Mouse (Mus musculus): Measurements from ENCODE around the gene Etnk1. TPM values are rescaled to one million over a fixed set of nuclear protein-coding genes. Genes with fewer than 3 reads are reported as not detected.

Gene Etnk1
- total and polyA plus RNA-seq, 3 experiments = 27.1 to 33.4 (median 32.8) TPM

DNA sequence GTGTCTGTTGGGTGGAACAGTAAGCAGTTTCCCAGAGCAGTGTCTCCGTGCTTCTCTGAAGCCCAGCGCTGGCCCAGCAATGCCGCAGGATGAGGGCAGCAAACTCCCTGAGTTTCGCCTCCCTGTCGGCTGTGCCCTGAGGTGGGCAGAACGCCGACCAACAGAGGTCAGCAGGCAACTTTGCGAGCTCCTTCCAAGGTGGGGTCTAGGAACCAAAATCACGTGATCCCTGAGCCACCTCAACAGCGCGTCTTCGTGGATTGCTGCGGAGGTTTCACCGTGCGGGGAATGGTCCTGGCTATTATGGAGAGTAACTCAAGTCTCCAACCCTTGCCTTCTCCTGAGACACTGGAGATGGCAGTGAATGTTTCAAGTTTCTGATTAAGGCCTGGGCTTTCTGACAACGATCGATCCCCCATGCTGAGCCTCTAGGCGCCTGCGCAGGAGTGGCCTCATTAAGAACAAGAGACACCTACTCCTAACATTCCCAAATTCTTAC is 23.2 kb upstream of the Etnk1 start:
- in situ Hi-C loops (cut with MboI; ENCODE audit: low pct_ligation_motif_present, low pct_unique_long_range_greater_than_20kb, low sequenced_read_pairs) = no loop called here
- peaks cover 4% of the 10 kb centered on the region for H3K9me3 ChIP-seq (replicated peaks; ENCODE audit: low read length)
- H3K4me3 ChIP-seq (replicated peaks in 1 of 3; ENCODE audit: low read depth in 2 of 3, low read length in 2 of 3, poor library complexity in 1 of 3) = no peak overlapping the region
- no peak for TF ChIP-seq GABPA (IDR thresholded peaks at IDR 0.05; ENCODE audit: insufficient replicate concordance, low read depth, low read length)
- H3K4me2 ChIP-seq (ENCODE audit: insufficient read depth, low read depth, poor library complexity, severe bottlenecking) = no peak overlapping the region
- H3K4me1 ChIP-seq (ENCODE audit: control insufficient read depth in 1 of 2, insufficient read depth in 2 of 2) = no peaks in the 10 kb centered on the region
- H3K27me3 ChIP-seq (replicated peaks) = no peaks in the 10 kb centered on the region
- H3K9ac ChIP-seq (ENCODE audit: insufficient read depth, low read depth) = no peak overlapping the region
- no peaks in the 10 kb centered on the region for H3K79me2 ChIP-seq (replicated peaks; ENCODE audit: control insufficient read depth, extremely low read depth, insufficient read depth, poor library complexity, severe bottlenecking)
- dilution Hi-C loops (cut with MboI; ENCODE audit: extremely low pct_ligation_motif_present, extremely low pct_unique_long_range_greater_than_20kb, low sequenced_read_pairs) = no loop called here
- DNase-seq (ENCODE audit: extremely low read depth) = no peak
- no peak overlapping the region for H3K27ac ChIP-seq (ENCODE audit: insufficient read depth, low read depth)
- no peaks in the 10 kb centered on the region for H3K36me3 ChIP-seq (replicated peaks in 1 of 2; ENCODE audit: control insufficient read depth in 1 of 2, insufficient read depth in 1 of 2, low read length in 1 of 2)

DNA sequence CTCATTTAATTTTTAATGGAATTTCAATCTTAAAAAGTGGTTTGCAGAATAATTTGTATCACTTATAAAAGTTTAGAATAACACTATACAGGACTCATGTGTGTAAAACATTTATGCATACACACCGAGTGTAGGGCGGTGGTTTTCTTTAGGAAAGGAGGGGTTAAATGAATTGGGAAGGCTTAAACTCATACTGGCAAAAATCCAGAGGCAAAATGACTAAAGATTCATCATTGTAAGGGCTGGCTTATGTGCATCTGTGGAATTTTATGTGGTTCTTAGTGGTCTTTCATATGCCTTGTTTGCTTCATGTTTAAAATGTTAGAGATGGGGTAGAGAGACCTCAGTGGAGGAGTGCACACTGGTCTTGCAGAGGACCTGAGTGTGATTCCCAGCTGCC is 22.5 kb upstream of the Etnk1 start:
- Histone ChIP-seq H3K27me3 (replicated peaks) (no peaks in the 10 kb centered on the region), H3K4me1 (ENCODE audit: control insufficient read depth in 1 of 2, insufficient read depth in 2 of 2) (no peaks in the 10 kb centered on the region), H3K36me3 (replicated peaks in 1 of 2; ENCODE audit: control insufficient read depth in 1 of 2, insufficient read depth in 1 of 2, low read length in 1 of 2) (no peaks in the 10 kb centered on the region), H3K9ac (ENCODE audit: insufficient read depth, low read depth) (no peak overlapping the region), H3K9me3 (replicated peaks; ENCODE audit: low read length) (peaks cover 4% of the 10 kb centered on the region), H3K79me2 (replicated peaks; ENCODE audit: control insufficient read depth, extremely low read depth, insufficient read depth, poor library complexity, severe bottlenecking) (no peaks in the 10 kb centered on the region), H3K4me2 (ENCODE audit: insufficient read depth, low read depth, poor library complexity, severe bottlenecking) (no peak overlapping the region), H3K4me3 (replicated peaks in 1 of 3; ENCODE audit: low read depth in 2 of 3, low read length in 2 of 3, poor library complexity in 1 of 3) (no peak overlapping the region), H3K27ac (ENCODE audit: insufficient read depth, low read depth) (no peak overlapping the region)
- TF ChIP-seq RCOR1 (conservative IDR thresholded peaks at IDR 0.05; ENCODE audit: low read depth, low read length) (no peak), POLR2A (IDR thresholded peaks at IDR 0.05; ENCODE audit: low read depth, low read length) (no peak), E2F4 (IDR thresholded peaks at IDR 0.05; ENCODE audit: insufficient replicate concordance, low read depth, low read length) (no peak), POLR2AphosphoS2 (IDR thresholded peaks at IDR 0.05; ENCODE audit: low read depth, low read length) (no peak), KAT2A (IDR thresholded peaks at IDR 0.05; ENCODE audit: insufficient replicate concordance, low read length) (no peak)
- dilution Hi-C loops (cut with MboI; ENCODE audit: extremely low pct_ligation_motif_present, extremely low pct_unique_long_range_greater_than_20kb, low sequenced_read_pairs) = no loop called here
- no peak for DNase-seq (ENCODE audit: extremely low read depth)
- in situ Hi-C loops (cut with MboI; ENCODE audit: low pct_ligation_motif_present, low pct_unique_long_range_greater_than_20kb, low sequenced_read_pairs) = no loop called here

DNA sequence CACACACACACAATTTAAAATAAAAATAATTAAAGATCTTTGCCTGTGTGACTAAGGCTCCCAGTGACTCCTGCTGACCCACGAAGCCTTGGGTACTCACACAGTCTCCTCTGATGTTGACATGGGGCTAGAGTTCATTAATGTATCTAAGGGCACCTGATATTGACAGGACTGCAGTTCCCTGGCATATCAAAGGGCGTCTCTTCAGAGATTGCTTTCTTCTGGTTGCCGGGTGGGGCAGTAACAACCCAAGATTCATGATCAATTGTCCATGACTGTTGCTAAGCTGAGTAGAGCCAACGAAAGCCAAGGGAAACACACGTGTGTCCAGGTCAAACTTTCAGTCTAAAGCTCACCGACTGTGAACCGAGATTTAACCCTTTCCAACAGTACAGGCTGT is 22.0 kb upstream of the Etnk1 start:
- in situ Hi-C loops (cut with MboI; ENCODE audit: low pct_ligation_motif_present, low pct_unique_long_range_greater_than_20kb, low sequenced_read_pairs) (no loop called here), dilution Hi-C loops (cut with MboI; ENCODE audit: extremely low pct_ligation_motif_present, extremely low pct_unique_long_range_greater_than_20kb, low sequenced_read_pairs) (no loop called here)

DNA sequence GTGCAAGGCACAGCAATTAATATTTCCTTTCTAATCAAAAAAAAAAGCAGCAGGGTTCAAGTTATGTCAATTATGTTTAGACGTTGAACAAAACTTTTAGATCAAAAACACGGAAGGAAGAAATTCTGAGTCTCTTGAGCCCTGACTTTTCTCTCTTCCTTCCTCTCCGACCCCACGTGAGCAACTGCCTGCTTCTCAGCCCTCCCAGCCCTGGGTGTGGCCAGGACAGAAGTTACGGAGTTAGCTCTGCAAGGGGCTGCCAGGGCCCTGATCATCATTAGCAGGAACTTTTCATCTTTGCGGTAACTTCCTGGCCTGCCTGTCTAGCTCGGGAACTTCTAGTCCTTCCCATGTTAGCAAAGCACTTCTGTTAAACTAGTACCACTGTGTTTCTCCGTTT is 20.3 kb upstream of the Etnk1 start:
- Histone ChIP-seq H3K4me2 (ENCODE audit: insufficient read depth, low read depth, poor library complexity, severe bottlenecking) (no peak overlapping the region), H3K4me3 (replicated peaks in 1 of 3; ENCODE audit: low read depth in 2 of 3, low read length in 2 of 3, poor library complexity in 1 of 3) (no peak overlapping the region), H3K9me3 (replicated peaks; ENCODE audit: low read length) (peaks cover 4% of the 10 kb centered on the region), H3K36me3 (replicated peaks in 1 of 2; ENCODE audit: control insufficient read depth in 1 of 2, insufficient read depth in 1 of 2, low read length in 1 of 2) (no peaks in the 10 kb centered on the region), H3K27ac (ENCODE audit: insufficient read depth, low read depth) (no peak overlapping the region), H3K79me2 (replicated peaks; ENCODE audit: control insufficient read depth, extremely low read depth, insufficient read depth, poor library complexity, severe bottlenecking) (no peaks in the 10 kb centered on the region), H3K9ac (ENCODE audit: insufficient read depth, low read depth) (no peak overlapping the region), H3K27me3 (replicated peaks) (no peaks in the 10 kb centered on the region), H3K4me1 (ENCODE audit: control insufficient read depth in 1 of 2, insufficient read depth in 2 of 2) (peaks cover 0 to 5% of the 10 kb centered on the region in 2 experiments; a peak in 2 of 4 replicates)
- DNase-seq (ENCODE audit: extremely low read depth) = no peak
- TF ChIP-seq SIN3A (IDR thresholded peaks at IDR 0.05; ENCODE audit: low read length) (no peak), TBP (conservative IDR thresholded peaks at IDR 0.05; ENCODE audit: low read depth, low read length) (no peak), IRF4 (IDR thresholded peaks at IDR 0.05; ENCODE audit: low read depth, low read length) (no peak), USF1 (IDR thresholded peaks at IDR 0.05; ENCODE audit: low read depth, low read length) (no peak), MYC (IDR thresholded peaks at IDR 0.05; ENCODE audit: low read depth, low read length) (no peak), CHD2 (IDR thresholded peaks at IDR 0.05; ENCODE audit: low read length) (no peak), MAZ (IDR thresholded peaks at IDR 0.05; ENCODE audit: low read depth, low read length) (no peak), RAD21 (IDR thresholded peaks at IDR 0.05; ENCODE audit: low read depth, low read length) (no peak), CHD1 (IDR thresholded peaks at IDR 0.05; ENCODE audit: low read depth, low read length) (no peak)
- in situ Hi-C loops (cut with MboI; ENCODE audit: low pct_ligation_motif_present, low pct_unique_long_range_greater_than_20kb, low sequenced_read_pairs) (no loop called here), dilution Hi-C loops (cut with MboI; ENCODE audit: extremely low pct_ligation_motif_present, extremely low pct_unique_long_range_greater_than_20kb, low sequenced_read_pairs) (no loop called here)

More for the DNA sequence above, 22.0 kb upstream of the Etnk1 start:
- Histone ChIP-seq H3K9me3 (replicated peaks; ENCODE audit: low read length) (peaks cover 4% of the 10 kb centered on the region), H3K79me2 (replicated peaks; ENCODE audit: control insufficient read depth, extremely low read depth, insufficient read depth, poor library complexity, severe bottlenecking) (no peaks in the 10 kb centered on the region), H3K4me2 (ENCODE audit: insufficient read depth, low read depth, poor library complexity, severe bottlenecking) (no peak overlapping the region), H3K27me3 (replicated peaks) (no peaks in the 10 kb centered on the region), H3K4me3 (replicated peaks in 1 of 3; ENCODE audit: low read depth in 2 of 3, low read length in 2 of 3, poor library complexity in 1 of 3) (no peak overlapping the region), H3K36me3 (replicated peaks in 1 of 2; ENCODE audit: control insufficient read depth in 1 of 2, insufficient read depth in 1 of 2, low read length in 1 of 2) (no peaks in the 10 kb centered on the region), H3K4me1 (ENCODE audit: control insufficient read depth in 1 of 2, insufficient read depth in 2 of 2) (no peaks in the 10 kb centered on the region), H3K27ac (ENCODE audit: insufficient read depth, low read depth) (no peak overlapping the region), H3K9ac (ENCODE audit: insufficient read depth, low read depth) (no peak overlapping the region)
- no peak for DNase-seq (ENCODE audit: extremely low read depth)
- no peak for TF ChIP-seq KAT2A (IDR thresholded peaks at IDR 0.05; ENCODE audit: insufficient replicate concordance, low read length)

Data from CH12.LX (cell line).